Mouse (Mus musculus) thymus, postnatal 4 days (tissue): Measurements from ENCODE around the gene Igsf9.

Source experiments
- DNase-seq: peaks from one replicate; pipeline ENCODE4 v3.0.0; 2021

Gene Igsf9

GRCm38 (mm10) chr1:172469373-172469772 is 12.2 kb upstream of the Igsf9 start:
- no peak for DNase-seq

- DNase-seq = no peak
Measured at GRCm38 (mm10) chr1:172469810-172470448, 11.7 kb upstream of the Igsf9 start.

DNA sequence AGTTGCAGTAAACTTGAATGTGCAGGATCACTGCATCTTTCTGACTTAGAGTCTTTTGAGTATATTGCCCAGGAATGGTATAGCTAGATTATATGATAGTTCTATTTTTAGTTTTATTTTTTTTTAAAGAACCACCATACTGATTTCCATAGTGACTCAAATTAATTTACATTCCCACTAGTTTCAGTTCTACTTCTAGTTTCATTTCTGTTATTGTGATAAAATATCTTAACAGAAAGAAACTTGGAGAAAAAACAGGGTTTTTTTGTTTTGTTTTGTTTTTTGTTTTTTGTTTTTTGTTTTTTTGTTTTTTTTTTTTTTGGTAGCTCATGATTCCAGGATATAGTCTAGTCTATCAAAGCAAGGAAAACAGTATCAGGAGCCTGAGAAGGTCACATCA is 8.7 kb upstream of the Igsf9 start:
- no peak for DNase-seq

DNA sequence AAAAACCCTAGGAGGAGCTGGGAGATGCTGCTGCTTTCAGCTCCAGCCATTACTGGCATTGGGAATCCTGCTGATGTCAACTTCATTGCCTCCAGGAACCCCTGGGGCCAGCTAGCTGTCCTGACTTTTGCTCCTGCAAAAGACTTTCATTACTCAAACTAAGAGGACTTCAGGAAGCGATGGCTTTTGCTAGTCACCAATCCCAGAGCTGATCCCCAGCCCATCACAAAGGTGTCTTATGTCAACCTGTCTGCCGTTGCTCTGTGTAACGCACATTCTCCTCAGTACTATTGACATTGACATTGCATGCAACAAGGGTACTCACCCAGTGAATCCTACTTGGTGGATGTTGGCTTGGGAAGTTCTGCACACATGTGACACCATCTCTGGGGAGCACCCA is 7.4 kb upstream of the Igsf9 start:
- DNase-seq = no peak

- no peak for DNase-seq
Measured at GRCm38 (mm10) chr1:172475054-172475741, 6.4 kb upstream of the Igsf9 start, which contains the start of gene Slamf9. TSS of gene Slamf9 (plus strand) at chr1:172475358.

DNA sequence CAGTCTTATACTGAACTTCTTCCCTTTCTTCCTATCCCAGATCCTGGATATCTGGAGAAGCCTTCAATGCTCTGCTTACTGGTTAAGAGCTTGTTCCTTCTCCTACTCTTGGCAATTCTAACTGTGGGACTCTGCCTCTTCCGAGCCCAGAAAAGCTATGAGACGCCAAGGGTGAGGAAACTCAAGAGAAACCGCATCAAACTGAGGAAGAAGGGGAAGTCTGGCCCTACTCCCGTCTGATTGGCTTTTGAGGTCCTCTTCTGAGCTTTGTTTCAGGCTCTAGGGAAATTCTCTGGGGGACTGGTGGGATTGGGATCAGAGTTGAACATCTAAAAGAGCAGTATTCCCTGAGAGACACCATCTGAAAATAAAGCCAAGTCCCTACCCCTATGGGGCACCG is 3.6 kb upstream of the Igsf9 start:
- DNase-seq = no peak

GRCm38 (mm10) chr1:172480376-172480775 is 1.2 kb upstream of the Igsf9 start:
- no peak for DNase-seq

DNA sequence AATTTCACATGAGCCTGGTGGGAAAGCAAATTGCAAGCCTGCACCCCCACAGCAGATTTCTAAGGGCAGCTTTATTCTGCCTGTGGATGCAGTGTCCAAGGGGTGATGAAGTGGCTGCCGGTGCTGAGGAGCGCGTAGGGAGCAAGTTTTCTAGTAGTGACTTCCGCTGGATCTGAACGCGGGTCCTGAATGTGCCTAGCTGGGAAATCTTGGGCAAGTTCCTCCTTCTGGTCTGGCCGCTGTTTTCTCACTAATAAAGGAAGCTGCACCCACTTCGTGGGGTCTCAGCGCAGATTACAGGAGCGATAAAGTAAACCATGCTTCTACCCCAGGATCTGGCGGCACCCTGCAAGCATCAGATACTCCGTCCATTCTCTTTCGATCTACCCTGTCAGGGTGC is 477 bp upstream of the Igsf9 start:
- no peak for DNase-seq

DNA sequence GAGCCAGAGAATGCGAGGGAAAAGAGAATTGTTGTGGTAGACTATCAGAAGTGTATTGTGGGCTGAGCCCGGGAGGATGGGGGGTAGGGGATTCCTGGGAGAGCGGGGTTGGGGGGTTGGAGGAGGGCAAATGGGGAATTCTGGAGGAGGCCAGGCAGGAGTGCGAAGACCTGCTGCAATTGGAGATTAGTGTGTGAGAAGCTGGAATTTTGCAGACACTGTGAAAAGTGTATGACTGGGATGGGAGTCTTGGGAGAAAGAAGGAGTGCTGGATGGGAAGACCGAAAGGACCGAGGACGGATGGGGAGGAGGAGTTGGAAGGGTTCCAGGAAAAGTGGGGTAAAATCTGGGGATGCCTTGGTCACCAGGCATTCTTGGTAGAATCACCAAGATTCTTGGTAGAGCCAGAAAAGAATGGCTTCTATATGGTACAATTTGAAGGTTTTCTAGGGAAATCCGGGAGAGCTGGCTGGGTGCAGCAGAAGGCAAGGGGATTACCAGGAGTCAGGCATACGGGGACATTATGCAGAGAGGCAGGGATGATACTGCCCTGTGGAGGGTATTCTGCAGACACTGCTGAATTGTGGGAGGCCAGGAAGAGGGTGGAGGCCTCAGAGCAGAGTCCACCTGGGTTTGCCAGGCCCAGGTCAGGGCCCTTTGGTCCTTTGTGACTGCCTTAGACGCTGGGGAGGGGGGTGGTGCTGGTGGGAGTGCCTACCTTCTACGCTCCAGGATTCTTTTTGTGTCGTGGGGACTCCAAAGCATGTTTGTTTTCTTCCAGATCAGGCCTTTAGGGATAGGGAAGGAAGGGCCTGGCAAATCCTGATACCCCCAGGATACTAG is 1.2 kb downstream of the Igsf9 start:
- DNase-seq = no peak

DNA sequence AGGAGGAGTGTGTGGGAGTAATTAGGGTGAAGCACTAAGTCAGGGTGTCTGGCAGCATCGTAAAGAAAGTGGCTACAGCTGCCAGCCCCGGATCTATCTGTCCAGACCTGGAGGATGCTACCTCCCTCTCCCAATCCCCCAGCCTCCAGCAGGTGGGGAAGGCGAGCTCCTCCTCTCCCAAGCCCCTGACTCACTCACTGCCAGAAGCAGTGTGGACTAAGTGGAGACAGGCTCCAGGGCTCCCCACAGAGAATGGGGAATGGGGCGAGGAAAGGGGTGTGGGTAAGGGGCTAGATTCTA is 1.7 kb downstream of the Igsf9 start:
- no peak for DNase-seq

DNA sequence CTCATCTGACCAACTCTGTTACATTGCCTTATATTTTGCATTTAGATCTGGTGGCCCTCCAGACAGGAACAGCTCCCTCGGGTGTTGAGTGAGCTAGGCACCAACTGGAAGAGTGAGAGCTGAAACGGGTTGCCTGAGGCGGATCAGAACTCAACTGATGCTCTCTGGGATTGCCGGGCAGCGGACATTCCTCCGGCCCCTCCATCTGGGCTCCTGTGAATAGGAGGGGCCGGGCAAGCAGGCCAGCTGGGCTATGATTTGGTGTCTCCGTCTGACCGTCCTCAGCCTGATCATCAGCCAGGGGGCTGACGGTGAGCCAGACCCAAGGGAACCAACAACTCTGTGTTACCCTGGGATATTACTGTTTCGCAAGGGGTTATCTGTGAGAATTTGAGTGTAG is 2.6 kb downstream of the Igsf9 start:
- DNase-seq = no peak

DNA sequence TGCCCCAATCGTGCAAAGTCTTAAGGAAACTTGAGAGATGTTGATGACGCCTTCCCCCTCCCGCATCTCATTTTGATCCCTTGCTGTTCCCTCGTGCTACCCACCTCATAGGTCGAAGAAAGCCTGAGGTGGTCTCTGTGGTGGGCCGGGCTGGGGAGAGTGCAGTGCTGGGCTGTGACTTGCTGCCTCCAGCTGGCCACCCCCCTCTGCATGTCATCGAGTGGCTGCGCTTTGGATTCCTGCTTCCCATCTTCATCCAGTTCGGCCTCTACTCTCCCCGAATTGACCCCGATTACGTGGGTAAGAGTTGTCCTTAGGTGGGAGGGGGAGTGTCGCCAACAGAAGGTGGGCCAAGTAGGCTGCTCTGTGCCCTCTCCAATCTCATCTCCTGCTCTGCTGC is 3.1 kb downstream of the Igsf9 start:
- DNase-seq = no peak

DNA sequence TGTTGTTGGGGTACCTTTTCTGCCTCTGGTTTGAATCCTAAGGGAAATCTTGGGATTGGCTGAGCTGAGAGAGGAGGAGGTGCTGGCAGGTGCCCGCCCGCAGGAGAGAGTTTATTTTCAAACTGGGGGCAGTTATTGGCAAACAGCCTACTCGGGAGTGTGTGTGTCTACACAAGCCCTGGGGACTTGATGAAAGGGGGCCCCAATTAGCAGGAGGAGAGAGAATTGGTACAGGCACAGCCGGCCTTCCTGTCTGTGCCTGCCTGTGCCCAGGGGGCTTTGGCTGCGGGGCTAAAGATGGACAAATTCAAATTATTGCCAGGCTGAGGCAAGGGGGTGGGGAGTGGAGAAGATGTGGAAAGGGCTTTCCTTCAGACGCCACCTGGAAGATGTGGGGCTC is 4.2 kb downstream of the Igsf9 start:
- DNase-seq = no peak

DNA sequence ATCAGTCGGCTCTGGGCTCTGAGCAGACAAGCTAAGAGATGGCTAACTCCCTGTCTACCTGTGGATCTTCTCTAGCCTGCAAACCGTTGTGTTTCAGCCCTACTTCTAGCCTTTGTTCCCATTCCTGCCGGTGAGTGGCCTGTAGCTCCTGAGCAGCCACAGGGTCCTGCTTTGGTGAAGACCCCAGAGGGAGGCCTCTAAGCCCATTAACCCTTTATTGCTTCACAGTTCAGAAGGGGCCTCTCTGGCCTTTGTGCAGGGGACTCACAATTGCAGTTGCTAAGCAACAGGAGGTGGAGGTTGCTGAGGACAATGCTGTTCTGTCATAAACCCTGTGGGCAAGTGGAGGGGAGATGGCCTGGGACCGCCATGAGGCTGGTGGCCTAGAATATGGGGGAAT is 4.6 kb downstream of the Igsf9 start:
- DNase-seq = no peak

DNA sequence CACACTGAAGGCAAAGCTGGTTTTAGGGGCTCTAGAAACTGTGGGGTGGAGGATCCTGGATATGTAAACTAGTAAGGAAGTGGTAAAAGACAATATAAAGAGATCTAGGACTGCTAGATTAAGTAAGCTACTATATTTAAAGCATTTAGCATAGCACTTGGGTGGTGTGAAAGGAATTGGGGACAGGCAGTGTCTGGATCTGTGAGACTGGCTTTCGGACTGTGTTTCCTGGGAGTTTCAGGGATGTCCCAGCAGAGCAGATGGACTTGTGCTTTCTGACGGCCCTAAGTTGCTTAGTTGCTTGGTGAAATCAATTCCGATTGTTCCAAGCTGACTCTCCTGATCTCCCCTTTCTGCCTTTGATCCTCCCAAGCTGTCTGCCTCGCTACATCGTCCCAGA is 5.1 kb downstream of the Igsf9 start:
- no peak for DNase-seq

DNA sequence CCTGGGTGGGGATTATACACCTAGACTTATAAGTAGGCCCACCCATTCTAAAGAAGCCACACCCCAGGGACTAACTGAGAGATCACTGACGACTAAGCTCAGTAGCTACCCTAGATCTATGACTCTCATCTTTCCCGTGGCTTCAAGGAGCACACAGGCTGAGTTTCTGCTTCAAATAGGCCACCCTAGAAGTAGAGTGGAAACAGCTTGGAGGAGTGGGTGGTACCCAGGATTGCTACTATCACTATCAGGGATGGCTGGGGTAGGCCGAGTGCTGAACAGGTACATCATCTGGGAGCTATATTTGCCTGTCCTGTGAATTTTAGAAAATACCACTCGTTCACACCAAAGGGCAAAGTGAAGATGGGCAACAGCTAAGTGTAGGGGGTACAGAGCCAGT is 6.3 kb downstream of the Igsf9 start:
- no peak for DNase-seq

DNA sequence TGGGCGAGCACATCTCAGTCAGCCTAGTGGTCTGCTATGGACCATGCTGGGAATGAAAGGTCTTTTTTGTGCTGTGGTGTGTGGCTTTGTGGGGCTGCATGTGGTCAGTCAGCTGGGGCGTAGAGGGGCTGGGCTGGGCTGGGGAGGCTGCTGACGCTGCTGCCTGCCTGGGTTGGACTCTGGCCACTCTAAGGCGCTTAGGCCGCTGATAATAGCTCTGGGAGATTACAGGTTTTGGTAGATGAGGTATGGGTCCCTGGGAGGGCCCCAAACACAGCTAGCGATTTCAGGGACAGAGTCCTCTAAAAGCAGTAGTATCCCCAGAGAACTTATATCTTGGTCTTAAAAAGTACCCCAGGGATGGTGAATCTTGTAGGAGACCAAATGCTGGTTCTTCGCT is 7.2 kb downstream of the Igsf9 start:
- DNase-seq = no peak

DNA sequence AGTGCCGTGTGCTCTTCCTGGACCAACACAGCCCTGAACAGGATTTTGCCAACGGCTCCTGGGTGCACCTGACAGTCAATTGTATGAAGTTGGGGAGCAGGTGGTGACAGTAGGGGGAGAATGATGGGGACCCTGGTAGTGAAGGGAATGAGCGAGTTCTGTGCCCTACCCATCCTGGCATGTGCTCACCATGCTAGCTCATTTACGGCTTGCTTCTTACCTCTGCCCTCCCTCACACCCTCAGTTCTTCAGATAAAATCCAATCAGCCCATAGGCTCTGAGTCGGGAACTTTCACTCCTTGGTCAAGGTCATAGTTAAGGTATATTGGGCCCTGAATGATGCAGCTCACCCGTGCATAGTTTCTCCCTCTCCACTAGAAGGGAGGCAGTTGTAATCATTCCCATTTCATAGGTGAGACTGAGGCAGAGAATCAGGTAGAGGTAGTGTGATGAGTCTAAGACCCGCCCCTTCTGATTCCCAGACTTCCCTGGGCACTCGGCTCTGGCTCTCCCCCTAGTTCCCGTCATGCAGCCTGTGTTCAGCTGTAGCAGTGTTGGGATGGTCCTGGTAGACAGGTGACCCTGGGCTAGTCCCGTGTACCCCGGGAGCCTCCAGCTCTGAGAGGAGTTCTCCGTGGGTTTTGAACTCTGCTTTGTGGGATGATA is 8.1 kb downstream of the Igsf9 start:
- DNase-seq = no peak

DNA sequence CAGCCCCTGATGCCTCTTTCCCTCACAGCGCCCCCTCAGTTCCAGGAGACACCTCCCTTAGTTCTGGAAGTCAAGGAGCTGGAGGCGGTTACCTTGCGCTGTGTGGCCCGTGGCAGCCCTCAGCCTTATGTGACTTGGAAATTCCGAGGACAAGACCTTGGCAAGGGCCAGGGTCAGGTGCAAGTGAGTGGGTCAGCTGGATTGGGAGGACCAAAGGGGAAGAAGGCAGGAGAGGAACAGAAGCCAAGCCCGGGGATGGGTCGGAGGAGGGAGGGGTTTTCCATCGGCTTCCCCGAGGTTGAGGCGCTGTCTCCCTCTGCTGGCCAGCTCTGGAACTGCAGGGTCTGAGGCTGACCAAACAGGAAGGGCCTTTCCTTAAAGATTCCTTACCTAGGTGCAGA is 8.7 kb downstream of the Igsf9 start:
- peak; percentile 89 for DNase-seq

DNA sequence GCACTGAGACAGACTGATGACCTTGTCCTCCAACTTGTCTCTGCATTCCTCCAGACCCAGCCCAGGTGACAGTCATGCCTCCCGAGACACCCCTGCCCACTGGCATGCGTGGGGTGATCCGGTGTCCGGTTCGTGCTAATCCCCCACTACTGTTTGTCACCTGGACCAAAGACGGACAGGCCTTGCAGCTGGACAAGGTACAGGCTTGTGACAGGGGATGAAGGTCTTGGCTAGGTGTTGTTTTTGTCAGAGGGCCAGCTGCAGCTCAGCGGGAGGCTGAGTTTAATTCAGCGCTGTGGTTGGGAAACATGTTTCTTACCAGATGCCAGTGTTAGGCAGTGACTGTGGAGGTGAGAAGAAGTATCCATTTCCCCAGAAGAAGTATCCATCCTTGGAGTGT is 10.5 kb downstream of the Igsf9 start:
- DNase-seq = no peak

DNA sequence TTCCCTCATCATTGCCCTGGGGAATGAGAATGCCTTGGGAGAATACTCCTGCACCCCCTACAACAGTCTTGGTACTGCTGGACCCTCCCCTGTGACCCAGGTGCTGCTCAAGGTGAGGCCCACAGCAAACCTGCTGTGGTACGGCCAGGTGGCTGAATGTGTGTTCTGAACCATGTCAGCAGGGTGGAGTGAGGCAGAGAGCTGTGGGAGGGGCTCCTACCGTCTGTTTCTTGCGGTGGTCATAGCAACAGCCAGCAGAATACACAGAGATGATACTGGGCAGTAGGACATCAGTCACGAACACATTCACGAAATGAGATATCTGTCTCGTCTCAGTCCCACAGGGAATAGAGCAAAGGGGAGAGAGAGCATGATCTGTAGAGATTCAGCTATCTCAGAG is 11.9 kb downstream of the Igsf9 start:
- no peak for DNase-seq

DNA sequence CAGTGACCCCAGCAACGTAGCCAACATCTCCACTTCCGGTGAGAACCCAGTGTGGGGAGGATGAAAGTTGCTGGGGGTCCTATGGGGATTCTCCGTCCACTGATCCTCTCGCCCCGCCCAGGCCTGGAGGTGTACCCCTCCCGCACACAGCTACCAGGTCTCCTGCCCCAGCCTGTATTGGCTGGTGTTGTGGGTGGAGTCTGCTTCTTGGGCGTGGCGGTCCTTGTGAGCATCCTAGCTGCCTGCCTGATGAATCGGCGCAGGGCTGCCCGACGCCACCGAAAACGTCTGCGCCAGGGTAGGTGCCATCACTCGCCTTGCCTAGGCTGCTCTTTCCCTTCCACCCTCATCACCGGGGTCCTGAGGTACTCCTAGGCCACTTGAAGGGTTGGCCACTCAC is 14.4 kb downstream of the Igsf9 start:
- DNase-seq = no peak

GRCm38 (mm10) chr1:172497428-172497827 is 15.8 kb downstream of the Igsf9 start:
- no peak for DNase-seq
